Comparison of ENCODE assay signal across 7 mouse cellular contexts in genomic region chr11:69398059-69398458, GRCm38 (mm10). TPM values are rescaled to one million over a fixed set of nuclear protein-coding genes. Genes with fewer than 3 reads are reported as not detected.
DNase-seq lines count a peak whose midpoint lies in the region; ATAC-seq and TF ChIP-seq lines count a peak whose summit lies in the region.

Tmem88 (minus strand) TSS chr11:69398234.

- TF ChIP-seq EP300 in ES-Bruce4 (IDR thresholded peaks at IDR 0.05; ENCODE audit: insufficient read depth, low read depth, low read length), result 0 out of 2 replicates have a peak, but pooled peaks have one; percentile 33

- peak within 1 kb of the TSS; percentile 70 for H3K4me3 ChIP-seq in ES-Bruce4 (ENCODE audit: low read depth, low read length)
- H3K4me3 ChIP-seq in embryonic fibroblast, embryonic 13.5 days (ENCODE audit: insufficient read depth, low read length), result peak within 1 kb of the TSS; percentile 85
- H3K4me3 ChIP-seq in midbrain, embryonic 14.5 days (replicated peaks; ENCODE audit: low read depth, low read length), result peak within 1 kb of the TSS; percentile 5; the same call in 1 of the 2 replicates

- peak; percentile 59 for DNase-seq in ZHBTc4 (ENCODE audit: low read depth, low spot score)
- DNase-seq in heart, postnatal 10 days, result peak; percentile 59 to 63
- peak; percentile 62 to 78 for DNase-seq in kidney, postnatal 4 days
- DNase-seq in midbrain, embryonic 14.5 days, result no peak
- DNase-seq in layer of hippocampus, postnatal 25 days (ENCODE audit: extremely low spot score in 1 of 2, low spot score in 1 of 2), result no peak

- intact Hi-C loops in heart, postnatal 10 days (cut with DNase I), result no loop called here

- TF ChIP-seq POLR2A in ES-Bruce4 (IDR thresholded peaks at IDR 0.05; ENCODE audit: insufficient read depth, low read length), result peak; percentile 58
- TF ChIP-seq POLR2A in embryonic fibroblast, embryonic 13.5 days (IDR thresholded peaks at IDR 0.05; ENCODE audit: low read depth, low read length), result peak; percentile 53

- WGBS in midbrain, embryonic 14.5 days, result 5% methylated on average over 16 of the region's 16 CpGs

- H3K27ac ChIP-seq in ES-Bruce4 (ENCODE audit: insufficient read depth, low read length), result no peak within 1 kb of the TSS
- peak within 1 kb of the TSS; percentile 94 for H3K27ac ChIP-seq in embryonic fibroblast, embryonic 13.5 days (ENCODE audit: insufficient read depth, low read length)
- H3K27ac ChIP-seq in midbrain, embryonic 14.5 days (replicated peaks; ENCODE audit: low read depth, low read length), result 0 out of 2 replicates have a peak within 1 kb of the TSS, but pooled peaks have one; percentile 52

- H3K9ac ChIP-seq in ES-Bruce4 (ENCODE audit: low read depth, poor library complexity, severe bottlenecking), result peak within 1 kb of the TSS; percentile 65
- no peak within 1 kb of the TSS; the same call in 1 of the 2 replicates for H3K9ac ChIP-seq in midbrain, embryonic 14.5 days (replicated peaks; ENCODE audit: low read length)

- no peaks in the 10 kb centered on the region for H3K36me3 ChIP-seq in ES-Bruce4 (ENCODE audit: control insufficient read depth, insufficient read depth, low read length, poor library complexity, severe bottlenecking)
- H3K36me3 ChIP-seq in midbrain, embryonic 14.5 days (ENCODE audit: control insufficient read depth, insufficient read depth, low read length), result peaks cover 52% of the 10 kb centered on the region

- H3K4me1 ChIP-seq in ES-Bruce4 (ENCODE audit: control insufficient read depth, insufficient read depth, low read length), result no peaks in the 10 kb centered on the region
- H3K4me1 ChIP-seq in embryonic fibroblast, embryonic 13.5 days (ENCODE audit: control insufficient read depth, insufficient read depth, low read length), result peaks cover 4% of the 10 kb centered on the region; the same call in 1 of the 2 replicates
- H3K4me1 ChIP-seq in midbrain, embryonic 14.5 days (ENCODE audit: control insufficient read depth, insufficient read depth, low read length), result peaks cover 17% of the 10 kb centered on the region; the same call in 1 of the 2 replicates

- no peaks in the 10 kb centered on the region for H3K27me3 ChIP-seq in ES-Bruce4 (ENCODE audit: control insufficient read depth, insufficient read depth, low read length, poor library complexity, severe bottlenecking)
- H3K27me3 ChIP-seq in midbrain, embryonic 14.5 days (ENCODE audit: control insufficient read depth, insufficient read depth, low read length), result no peaks in the 10 kb centered on the region

- H3K9me3 ChIP-seq in ES-Bruce4 (replicated peaks; ENCODE audit: control insufficient read depth, insufficient read depth, low read length, poor library complexity, severe bottlenecking), result no peaks in the 10 kb centered on the region
- no peaks in the 10 kb centered on the region for H3K9me3 ChIP-seq in midbrain, embryonic 14.5 days (ENCODE audit: control insufficient read depth, low read length)

- no peak for ATAC-seq in midbrain, embryonic 14.5 days (ENCODE audit: low FRiP score, low TSS enrichment)

- peak within 1 kb of the TSS; percentile 32 for H3K4me2 ChIP-seq in midbrain, embryonic 14.5 days (ENCODE audit: low read length)

- no peak for TF ChIP-seq CTCF in ES-Bruce4 (IDR thresholded peaks at IDR 0.05; ENCODE audit: low read depth, low read length)
- no peak for TF ChIP-seq CTCF in embryonic fibroblast, embryonic 13.5 days (IDR thresholded peaks at IDR 0.05; ENCODE audit: borderline replicate concordance, insufficient read depth, low read length)

RNA-seq across cellular contexts. Expression of gene Tmem88, which starts in this region (rescaled TPM):
- polyA plus RNA-seq in ES-Bruce4 (2011; ENCODE audit: insufficient read depth, insufficient read length, low read depth, missing spikeins), result 15.7 and 16.6 TPM in 2 replicates
- 9.1 and 10.3 TPM in 2 replicates for polyA plus RNA-seq in embryonic fibroblast, embryonic 13.5 days (2011; ENCODE audit: insufficient read length, low read depth, missing spikeins)
- total RNA-seq in heart, postnatal 10 days (2021), result 10 to 100 TPM; 53.3 to 54.0 TPM
- polyA plus RNA-seq in midbrain, embryonic 14.5 days (2014; fragmentation: Nextera tagmentation; extraction: Ambion mirVana), result 2.6 and 4.9 TPM in 2 replicates
- 1 to 10 TPM; 2.5 TPM for total RNA-seq in layer of hippocampus, postnatal 25 days (2021)

Comparison
In these comparisons a context has a peak if more than half of its experiments do, and no peak if none do; other contexts are left out.
1. RNA of gene Tmem88 (total RNA-seq): 53.3 to 54.0 TPM in heart, postnatal 10 days; 2.5 TPM in layer of hippocampus, postnatal 25 days; every median in the first group is over 10 times any median in the second.
2. H3K4me3 ChIP-seq: peak in every context shown above with its lines; median percentile 85 in embryonic fibroblast, embryonic 13.5 days; 70 in ES-Bruce4; 5 in midbrain, embryonic 14.5 days.
3. DNase-seq: peak in ZHBTc4 (single experiment), heart, postnatal 10 days (2 of 2) and kidney, postnatal 4 days (2 of 2); none in midbrain, embryonic 14.5 days (single experiment) and layer of hippocampus, postnatal 25 days (0 of 2).